Mouse (Mus musculus): ENCODE results near the gene Bahcc1. TPM values are rescaled to one million over a fixed set of nuclear protein-coding genes. Genes with fewer than 3 reads are reported as not detected.

Gene Bahcc1
- total and polyA plus RNA-seq, 2 experiments from 2014 or later: 6.5 to 26.5 TPM

GRCm38 (mm10) chr11:120313906-120314685 is 81.3 kb downstream of the Bahcc1 start:
- peaks cover 18% of the 10 kb centered on the region; the same call in 1 of the 2 replicates for H3K4me1 ChIP-seq (ENCODE audit: insufficient read depth)
- H3K27ac ChIP-seq (ENCODE audit: low read depth, low read length): no peak overlapping the region
- H3K9me3 ChIP-seq (ENCODE audit: low read length): no peaks in the 10 kb centered on the region
- no peak overlapping the region for H3K4me3 ChIP-seq (ENCODE audit: low read depth, low read length)
- no peaks in the 10 kb centered on the region for H3K27me3 ChIP-seq (ENCODE audit: insufficient read depth, low read length)
- TF ChIP-seq CTCF (IDR thresholded peaks at IDR 0.05; ENCODE audit: low read depth): no peak
- ATAC-seq (no peak), DNase-seq (no peak)
- H3K9ac ChIP-seq: no peak overlapping the region
- no peak overlapping the region for H3K4me2 ChIP-seq (ENCODE audit: low read depth)
- WGBS: 56% methylated on average over 6 of the region's 6 CpGs
- H3K36me3 ChIP-seq (ENCODE audit: insufficient read depth): no peaks in the 10 kb centered on the region

DNA sequence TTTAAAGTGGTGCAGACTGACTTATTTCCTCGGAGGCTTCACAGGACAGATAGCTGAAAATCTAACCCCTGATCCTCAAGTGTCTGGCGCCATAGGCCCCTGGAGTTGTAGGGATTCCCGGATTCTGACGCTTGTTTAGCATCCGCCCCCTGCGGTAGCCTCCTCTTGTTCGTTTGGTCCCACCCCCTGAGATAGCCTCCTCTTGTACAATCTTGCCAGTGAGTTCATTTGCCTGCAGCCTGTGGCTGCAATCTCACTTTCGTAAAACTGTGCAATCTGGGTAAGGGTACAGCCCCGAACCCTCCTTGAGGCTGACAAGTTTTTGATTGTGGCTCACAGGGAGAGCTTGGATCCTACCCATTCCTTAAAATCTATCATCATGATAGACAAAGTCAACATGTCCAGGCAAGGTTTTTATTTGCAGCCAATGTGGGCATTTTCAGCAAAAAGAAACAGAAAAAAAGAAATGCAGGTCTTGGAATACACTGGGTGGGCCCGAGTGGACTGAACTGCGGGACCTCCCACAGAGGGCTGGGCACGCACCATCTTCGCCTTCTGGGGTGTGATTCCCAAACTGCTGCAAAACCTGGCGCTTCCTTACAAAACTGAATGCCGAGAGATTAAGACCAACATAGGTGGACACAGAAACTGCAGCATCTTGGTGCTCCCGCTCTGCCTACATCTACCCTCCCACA is 82.1 kb downstream of the Bahcc1 start:
- peak overlapping the region; percentile 75 for H3K9ac ChIP-seq
- peaks cover 18% of the 10 kb centered on the region; the same call in 1 of the 2 replicates for H3K4me1 ChIP-seq (ENCODE audit: insufficient read depth)
- H3K9me3 ChIP-seq (ENCODE audit: low read length): no peaks in the 10 kb centered on the region
- H3K36me3 ChIP-seq (ENCODE audit: insufficient read depth): no peaks in the 10 kb centered on the region
- WGBS: 31% methylated on average over 16 of the region's 16 CpGs
- ATAC-seq (no peak), DNase-seq (no peak)
- peak overlapping the region; percentile 93 for H3K27ac ChIP-seq (ENCODE audit: low read depth, low read length)
- no peak overlapping the region for H3K4me3 ChIP-seq (ENCODE audit: low read depth, low read length)
- no peak for TF ChIP-seq CTCF (IDR thresholded peaks at IDR 0.05; ENCODE audit: low read depth)
- H3K27me3 ChIP-seq (ENCODE audit: insufficient read depth, low read length): no peaks in the 10 kb centered on the region
- peak overlapping the region; percentile 87 for H3K4me2 ChIP-seq (ENCODE audit: low read depth)

GRCm38 (mm10) chr11:120315416-120315761 is 82.6 kb downstream of the Bahcc1 start:
- Histone ChIP-seq H3K4me2 (ENCODE audit: low read depth) (peak overlapping the region; percentile 87), H3K27me3 (ENCODE audit: insufficient read depth, low read length) (no peaks in the 10 kb centered on the region), H3K4me3 (ENCODE audit: low read depth, low read length) (peak overlapping the region; percentile 44), H3K27ac (ENCODE audit: low read depth, low read length) (peak overlapping the region; percentile 93), H3K36me3 (ENCODE audit: insufficient read depth) (no peaks in the 10 kb centered on the region), H3K9ac (peak overlapping the region; percentile 75), H3K9me3 (ENCODE audit: low read length) (no peaks in the 10 kb centered on the region), H3K4me1 (ENCODE audit: insufficient read depth) (peaks cover 16% of the 10 kb centered on the region; the same call in 1 of the 2 replicates)
- no peak for TF ChIP-seq CTCF (IDR thresholded peaks at IDR 0.05; ENCODE audit: low read depth)
- DNase-seq (no peak), ATAC-seq (no peak)
- 12% methylated on average over 4 of the region's 4 CpGs for WGBS

DNA sequence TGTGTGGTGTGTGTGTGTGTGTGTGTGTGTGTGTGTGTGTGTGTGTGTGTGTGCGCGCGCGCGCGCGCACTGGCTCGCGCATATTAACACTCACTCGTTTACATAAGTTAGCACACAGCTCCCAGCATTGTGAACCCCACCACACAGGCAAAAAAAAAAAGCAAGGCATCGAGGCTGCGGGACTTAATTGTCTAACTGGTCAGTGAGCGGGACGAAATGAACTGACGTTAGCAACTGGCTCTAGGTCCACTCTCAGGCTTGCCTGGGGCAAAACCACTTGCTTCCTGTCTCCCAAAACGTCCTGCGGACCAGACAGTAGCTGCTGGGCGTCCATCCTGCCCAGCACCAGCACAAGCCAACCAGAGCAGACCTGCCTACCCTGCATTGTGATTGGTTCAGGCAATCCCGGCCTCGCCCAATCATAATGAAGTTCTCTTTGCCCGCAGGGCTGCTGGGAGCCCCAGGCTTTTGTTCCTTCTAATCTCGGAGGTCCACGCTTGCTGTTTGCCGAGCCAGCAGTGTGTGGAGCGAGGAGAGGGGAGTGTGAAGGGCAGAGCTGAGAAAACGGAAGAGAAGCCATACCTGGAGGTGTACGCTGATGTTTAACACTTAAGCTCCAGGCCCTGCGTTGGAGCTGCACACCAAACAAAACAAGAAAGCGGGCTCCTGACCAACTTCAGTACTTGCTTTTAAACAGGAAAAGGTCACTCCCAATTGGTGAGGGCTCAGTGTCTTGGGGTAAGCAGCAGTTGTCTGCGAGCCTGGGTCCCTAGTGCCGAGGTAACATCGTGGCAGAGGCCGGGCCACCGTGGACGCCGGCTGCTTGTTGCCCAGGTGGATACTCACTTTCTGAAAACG is 83.3 kb downstream of the Bahcc1 start:
- H3K36me3 ChIP-seq (ENCODE audit: insufficient read depth): no peaks in the 10 kb centered on the region
- peak; percentile 97 for DNase-seq
- peak overlapping the region; percentile 87 for H3K4me2 ChIP-seq (ENCODE audit: low read depth)
- peak overlapping the region; percentile 93 for H3K27ac ChIP-seq (ENCODE audit: low read depth, low read length)
- peak overlapping the region; percentile 75 for H3K9ac ChIP-seq
- peak overlapping the region; percentile 44 for H3K4me3 ChIP-seq (ENCODE audit: low read depth, low read length)
- no peak for TF ChIP-seq CTCF (IDR thresholded peaks at IDR 0.05; ENCODE audit: low read depth)
- H3K9me3 ChIP-seq (ENCODE audit: low read length): no peaks in the 10 kb centered on the region
- WGBS: 2% methylated on average over 37 of the region's 37 CpGs
- H3K4me1 ChIP-seq (ENCODE audit: insufficient read depth): peaks cover 14% of the 10 kb centered on the region; the same call in 1 of the 2 replicates
- no peaks in the 10 kb centered on the region for H3K27me3 ChIP-seq (ENCODE audit: insufficient read depth, low read length)
- peak; percentile 98 for ATAC-seq

DNA sequence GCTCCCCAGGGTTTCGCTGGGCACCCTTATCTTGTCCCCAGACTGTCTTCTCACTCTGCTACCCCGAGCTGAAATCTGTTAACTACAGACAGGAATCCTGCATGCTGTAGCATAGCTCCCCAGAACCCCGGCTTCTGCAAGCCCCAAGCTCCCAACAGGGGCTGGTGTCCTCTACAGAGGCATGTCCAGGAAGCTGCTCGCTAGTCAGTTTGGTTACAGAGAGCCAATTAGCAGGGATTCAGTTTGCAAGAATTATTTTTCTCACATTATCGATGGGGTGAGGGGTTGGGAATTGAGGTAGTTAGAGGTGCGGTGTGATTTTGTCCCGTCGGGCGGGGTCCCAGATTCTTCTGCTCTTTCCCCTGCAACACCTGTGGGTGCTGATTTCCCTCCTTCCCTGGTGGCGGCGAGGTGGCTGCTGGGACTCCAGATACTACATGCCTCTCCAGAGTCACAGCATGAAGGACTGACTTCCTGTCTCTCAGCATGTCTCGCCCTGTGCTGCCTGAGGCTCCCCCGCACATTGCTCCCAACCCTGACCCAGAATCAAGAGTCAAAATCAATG is 84.0 kb downstream of the Bahcc1 start:
- no peaks in the 10 kb centered on the region for H3K9me3 ChIP-seq (ENCODE audit: low read length)
- no peak for TF ChIP-seq CTCF (IDR thresholded peaks at IDR 0.05; ENCODE audit: low read depth)
- peak overlapping the region; percentile 75 for H3K9ac ChIP-seq
- H3K27ac ChIP-seq (ENCODE audit: low read depth, low read length): peak overlapping the region; percentile 93
- H3K4me2 ChIP-seq (ENCODE audit: low read depth): peak overlapping the region; percentile 87
- peaks cover 7% of the 10 kb centered on the region; the same call in 1 of the 2 replicates for H3K4me1 ChIP-seq (ENCODE audit: insufficient read depth)
- peak; percentile 60 for DNase-seq
- peak overlapping the region; percentile 44 for H3K4me3 ChIP-seq (ENCODE audit: low read depth, low read length)
- H3K36me3 ChIP-seq (ENCODE audit: insufficient read depth): no peaks in the 10 kb centered on the region
- peak; percentile 4; the same call in 1 of the 2 replicates for ATAC-seq
- no peaks in the 10 kb centered on the region for H3K27me3 ChIP-seq (ENCODE audit: insufficient read depth, low read length)
- 11% methylated on average over 13 of the region's 13 CpGs for WGBS

DNA sequence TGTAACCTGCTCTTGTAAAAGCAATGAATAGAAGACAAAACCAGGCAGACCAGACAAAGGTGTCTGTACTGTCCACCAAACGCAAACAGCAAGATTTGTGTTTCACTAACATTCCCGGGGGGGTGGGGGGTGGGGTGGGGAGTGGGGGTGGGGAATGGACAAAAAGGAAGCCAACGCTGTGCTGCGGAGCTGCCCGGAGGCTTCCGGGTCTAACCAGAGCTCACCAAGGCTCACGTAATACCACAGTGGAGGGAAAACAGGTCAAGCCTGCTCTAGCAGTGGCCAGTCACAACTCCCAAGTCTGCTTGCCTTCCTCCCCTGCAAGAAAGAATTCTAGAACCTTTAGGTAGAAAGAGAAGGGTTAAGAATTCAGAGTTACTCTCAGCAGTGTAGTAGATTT is 84.7 kb downstream of the Bahcc1 start:
- Histone ChIP-seq H3K36me3 (ENCODE audit: insufficient read depth) (no peaks in the 10 kb centered on the region), H3K4me3 (ENCODE audit: low read depth, low read length) (no peak overlapping the region), H3K9ac (no peak overlapping the region), H3K4me1 (ENCODE audit: insufficient read depth) (peaks cover 7% of the 10 kb centered on the region; the same call in 1 of the 2 replicates), H3K9me3 (ENCODE audit: low read length) (no peaks in the 10 kb centered on the region), H3K27me3 (ENCODE audit: insufficient read depth, low read length) (no peaks in the 10 kb centered on the region), H3K4me2 (ENCODE audit: low read depth) (peak overlapping the region; percentile 87; the same call in 1 of the 2 replicates), H3K27ac (ENCODE audit: low read depth, low read length) (no peak overlapping the region)
- no peak for DNase-seq
- TF ChIP-seq CTCF (IDR thresholded peaks at IDR 0.05; ENCODE audit: low read depth): no peak
- no peak for ATAC-seq
- WGBS: 63% methylated on average over 7 of the region's 7 CpGs

All from forebrain, postnatal 0 days (tissue).